Mouse (Mus musculus): ENCODE data around the gene Aim2. TPM values are rescaled to one million over a fixed set of nuclear protein-coding genes. Genes with fewer than 3 reads are reported as not detected.
"Not testable (repeated sequence)": the region's sequence is repeated elsewhere in the genome, so short reads cannot be mapped to it uniquely, and the experiment has no call there.

Gene Aim2
- total RNA-seq, 2 experiments from 2014 or later, result 2.0 to 3.7 TPM

DNA sequence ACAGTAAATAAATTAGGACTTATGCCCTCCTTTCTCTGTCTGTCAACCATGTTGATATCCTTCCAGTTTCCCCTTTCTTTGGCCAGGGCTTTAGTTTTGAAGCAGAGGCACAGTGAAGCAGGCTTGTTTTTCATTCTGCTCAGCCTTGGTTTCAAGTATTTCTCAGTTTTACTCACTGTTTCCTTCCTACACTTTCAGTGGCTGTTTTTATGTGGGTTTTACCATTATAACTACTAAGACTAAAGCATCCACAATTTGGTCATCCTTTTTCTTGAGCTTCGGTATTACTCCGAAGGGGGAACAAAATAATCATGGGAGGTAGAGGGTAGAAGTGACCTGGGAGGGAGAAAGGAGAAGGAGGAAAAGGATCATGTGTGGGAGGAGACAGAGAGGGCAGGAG lies 159.9 kb downstream of the Aim2 start:
- H3K27ac ChIP-seq; DNase-seq (ENCODE audit: low spot score in 2 of 2); H3K4me3 ChIP-seq: not testable (repeated sequence)

Other genes starting within 250 kb of the Aim2 start
- not detected for gene Olfr1408, start 213.5 kb upstream of the Aim2 start, total RNA-seq (2021)
- gene Olfr1406, start 160.2 kb upstream of the Aim2 start, total RNA-seq (2021), result not detected
- gene Olfr218, start 153.1 kb upstream of the Aim2 start, total RNA-seq (2021), result not detected
- gene Olfr1404, start 138.5 kb upstream of the Aim2 start, total RNA-seq (2021), result not detected
- not detected for gene Fcer1a, start 123.7 kb upstream of the Aim2 start, total RNA-seq (2021)
- not detected for gene Olfr418, start 84.9 kb upstream of the Aim2 start, total RNA-seq (2021)
- not detected for gene Mptx2, start 73.1 kb upstream of the Aim2 start, total RNA-seq (2021)
- 10 to 100 TPM; 64.5 to 65.9 TPM for gene Ackr1, start 17.1 kb upstream of the Aim2 start, total RNA-seq (2021)
- gene Cadm3, start 16.8 kb downstream of the Aim2 start, total RNA-seq (2021), result 100 to 1,000 TPM; 394 to 402 TPM
- gene Ifi206, start 140.2 kb downstream of the Aim2 start, total RNA-seq (2021), result not detected
- not detected for gene Ifi214, start 185.1 kb downstream of the Aim2 start, total RNA-seq (2021)
- not detected for gene Ifi213, start 248.4 kb downstream of the Aim2 start, total RNA-seq (2021)